Mouse (Mus musculus) frontal cortex, postnatal 36 days (tissue): Measurements from ENCODE around the gene Tipin.

Source experiments
- DNase-seq, 2 experiments: peaks; one replicate each; pipeline ENCODE4 v3.0.0; 2022; ENCODE audit warnings: low spot score in 2 of 2

The Tipin gene

GRCm38 (mm10) chr9:64343656-64344055 is 62.3 kb downstream of the Tipin start:
- no peak for DNase-seq

DNA sequence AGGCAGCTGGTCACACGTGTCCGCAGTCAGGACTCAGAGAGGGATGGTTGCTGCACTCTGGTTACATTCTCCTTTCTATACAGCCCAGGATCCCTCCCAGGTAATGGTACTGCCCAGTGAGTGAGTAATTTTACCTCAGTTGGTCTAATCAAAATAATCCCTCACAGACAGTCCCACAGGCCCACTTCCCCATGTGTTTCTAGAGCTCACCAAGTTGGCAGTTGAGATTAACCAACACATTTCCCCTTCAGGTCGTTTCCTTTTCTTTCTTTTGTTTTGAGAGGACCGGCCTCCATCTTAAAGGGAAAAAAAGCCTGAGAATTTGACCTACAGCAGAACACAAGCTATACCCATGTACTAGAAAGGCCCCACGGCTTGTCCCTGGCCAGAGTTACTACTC is 64.5 kb downstream of the Tipin start:
- DNase-seq: no peak

GRCm38 (mm10) chr9:64347377-64347776 is 66.0 kb downstream of the Tipin start:
- no peak for DNase-seq

DNA sequence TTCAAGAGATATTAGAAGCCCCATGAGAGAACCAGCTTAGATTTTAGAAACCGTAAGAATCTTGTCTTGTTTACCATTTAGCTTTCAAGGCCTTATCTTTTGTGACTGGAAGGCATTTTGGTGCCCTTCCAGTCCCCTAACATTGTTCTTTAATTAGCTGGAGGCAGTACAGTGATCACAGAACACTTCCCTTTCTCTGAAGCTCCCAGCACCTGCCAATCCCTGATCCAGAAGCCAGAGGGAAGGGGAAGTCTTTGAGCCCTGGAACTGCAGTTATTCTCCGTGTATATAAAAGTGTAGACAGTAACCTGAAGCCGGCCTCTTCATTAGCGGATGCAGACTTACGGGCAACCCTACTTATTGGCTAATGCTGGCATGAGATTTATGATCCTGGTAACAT is 68.1 kb downstream of the Tipin start:
- no peak for DNase-seq

DNA sequence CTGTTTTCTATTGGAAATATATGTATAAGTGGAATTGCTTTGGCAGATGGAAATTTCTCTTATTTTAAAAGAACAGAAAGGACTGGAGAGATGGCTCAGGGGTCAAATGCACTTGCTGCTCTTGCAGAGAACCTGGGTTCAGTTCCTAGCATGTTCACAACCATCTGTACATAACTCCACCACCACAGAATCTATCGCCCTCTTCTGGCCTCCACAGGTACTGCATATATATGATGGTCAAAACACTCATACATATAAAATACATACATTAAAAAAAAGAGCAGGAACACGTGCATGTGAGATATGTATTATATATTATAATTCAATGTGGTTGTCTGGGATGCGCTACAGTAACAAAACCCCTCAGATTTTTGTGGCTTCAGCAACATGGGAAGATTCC is 69.8 kb downstream of the Tipin start:
- DNase-seq: no peak
